26 mouse cellular contexts compared by ENCODE assay signal in genomic region chr4:70353656-70354055, GRCm38 (mm10). TPM values are rescaled to one million over a fixed set of nuclear protein-coding genes. Genes with fewer than 3 reads are reported as not detected.
DNase-seq lines count a peak whose midpoint lies in the region; ATAC-seq and TF ChIP-seq lines count a peak whose summit lies in the region.
"Had no signal": no experiment of that assay in that cellular context is flagged by ENCODE, and none has a peak within 500 bp of the region (broad histone marks: within the 10 kb centered on the region; RNA-seq: fewer than 3 reads in every experiment).

No protein-coding gene starts in this region.

- no peaks in the 10 kb centered on the region for H3K27me3 ChIP-seq in forebrain, embryonic 11.5 days (ENCODE audit: control insufficient read depth, insufficient read depth, low read length)
- H3K27me3 ChIP-seq in forebrain, embryonic 10.5 days (ENCODE audit: poor library complexity, severe bottlenecking): no peaks in the 10 kb centered on the region
- no peaks in the 10 kb centered on the region for H3K27me3 ChIP-seq in kidney, embryonic 14.5 days (ENCODE audit: control insufficient read depth, insufficient read depth, low read length)
- H3K27me3 ChIP-seq in lung, postnatal 0 days (replicated peaks; ENCODE audit: insufficient read depth, low read length): no peaks in the 10 kb centered on the region
- H3K27me3 ChIP-seq: embryonic facial prominence, embryonic 12.5 days; heart, embryonic 15.5 days; hindbrain, embryonic 12.5 days; limb, embryonic 12.5 days; liver, embryonic 15.5 days; lung, embryonic 15.5 days; midbrain, embryonic 13.5 days; neural tube, embryonic 13.5 days; Patski; stomach, embryonic 15.5 days had no signal

- no peaks in the 10 kb centered on the region; the same call in 1 of the 2 replicates for H3K36me3 ChIP-seq in forebrain, embryonic 11.5 days (ENCODE audit: control insufficient read depth, insufficient read depth, low read length)
- peaks cover 94% of the 10 kb centered on the region for H3K36me3 ChIP-seq in forebrain, embryonic 10.5 days (replicated peaks)
- peaks cover 34% of the 10 kb centered on the region; the same call in 1 of the 2 replicates for H3K36me3 ChIP-seq in kidney, embryonic 14.5 days (ENCODE audit: control insufficient read depth, insufficient read depth, low read length)
- no peaks in the 10 kb centered on the region for H3K36me3 ChIP-seq in lung, postnatal 0 days (ENCODE audit: insufficient read depth, low read length)

- no peak for TF ChIP-seq CTCF in lung, postnatal 0 days (IDR thresholded peaks at IDR 0.05)

- H3K4me2 ChIP-seq in forebrain, embryonic 11.5 days (ENCODE audit: low read depth, low read length, severe bottlenecking): no peak overlapping the region
- H3K4me2 ChIP-seq in kidney, embryonic 14.5 days (replicated peaks; ENCODE audit: low read depth, low read length): no peak overlapping the region
- H3K4me2 ChIP-seq in lung, postnatal 0 days (replicated peaks; ENCODE audit: low read depth, low read length): no peak overlapping the region
- H3K4me2 ChIP-seq: embryonic facial prominence, embryonic 12.5 days; heart, embryonic 15.5 days; hindbrain, embryonic 12.5 days; limb, embryonic 12.5 days; liver, embryonic 15.5 days; lung, embryonic 15.5 days; midbrain, embryonic 13.5 days; neural tube, embryonic 13.5 days; stomach, embryonic 15.5 days had no signal

- H3K9ac ChIP-seq in forebrain, embryonic 11.5 days (ENCODE audit: low read length): no peak overlapping the region
- H3K9ac ChIP-seq in kidney, embryonic 14.5 days (ENCODE audit: low read depth, low read length): no peak overlapping the region
- no peak overlapping the region for H3K9ac ChIP-seq in lung, postnatal 0 days (replicated peaks; ENCODE audit: low read depth)
- H3K9ac ChIP-seq: embryonic facial prominence, embryonic 12.5 days; heart, embryonic 15.5 days; hindbrain, embryonic 12.5 days; limb, embryonic 12.5 days; liver, embryonic 15.5 days; lung, embryonic 15.5 days; midbrain, embryonic 13.5 days; neural tube, embryonic 13.5 days; stomach, embryonic 15.5 days had no signal

- H3K9me3 ChIP-seq in forebrain, embryonic 11.5 days (ENCODE audit: control insufficient read depth, low read length): no peaks in the 10 kb centered on the region
- H3K9me3 ChIP-seq in forebrain, embryonic 10.5 days: no peaks in the 10 kb centered on the region
- H3K9me3 ChIP-seq in kidney, embryonic 14.5 days (ENCODE audit: control insufficient read depth, low read length): no peaks in the 10 kb centered on the region
- H3K9me3 ChIP-seq in lung, postnatal 0 days (ENCODE audit: low read length): no peaks in the 10 kb centered on the region
- H3K9me3 ChIP-seq: embryonic facial prominence, embryonic 12.5 days; heart, embryonic 15.5 days; hindbrain, embryonic 12.5 days; limb, embryonic 12.5 days; liver, embryonic 15.5 days; lung, embryonic 15.5 days; midbrain, embryonic 13.5 days; neural tube, embryonic 13.5 days; stomach, embryonic 15.5 days had no signal

- no peak overlapping the region for H3K4me3 ChIP-seq in forebrain, embryonic 11.5 days (ENCODE audit: low read depth, low read length)
- H3K4me3 ChIP-seq in forebrain, embryonic 10.5 days: no peak overlapping the region
- no peak overlapping the region for H3K4me3 ChIP-seq in kidney, embryonic 14.5 days (ENCODE audit: low read length)
- H3K4me3 ChIP-seq in lung, postnatal 0 days (ENCODE audit: low read depth, low read length): no peak overlapping the region
- H3K4me3 ChIP-seq: embryonic facial prominence, embryonic 12.5 days; heart, embryonic 15.5 days; hindbrain, embryonic 12.5 days; limb, embryonic 12.5 days; liver, embryonic 15.5 days; lung, embryonic 15.5 days; midbrain, embryonic 13.5 days; neural tube, embryonic 13.5 days; stomach, embryonic 15.5 days had no signal

- intact Hi-C loops in left cerebral cortex, postnatal 14 days (cut with DNase I): no loop called here

- peak; percentile 31 for DNase-seq in forebrain, embryonic 11.5 days (ENCODE audit: low spot score)
- no peak for DNase-seq in forebrain, embryonic 10.5 days (ENCODE audit: extremely low spot score, low spot score)
- no peak for DNase-seq in kidney, adult 11 months
- DNase-seq in lung, postnatal 0 days (ENCODE audit: low spot score): no peak
- DNase-seq in lung, adult 18-20 months: no peak
- no peak for DNase-seq in left cerebral cortex, postnatal 14 days (ENCODE audit: low spot score in 2 of 2)
- DNase-seq: adrenal gland, postnatal 10 days; cerebellum, adult 11 months; cerebellum, adult 9-10 months; cerebellum, postnatal 36 days; embryo, embryonic 11 days; gastrocnemius, postnatal 10 days; right cerebral cortex, postnatal 25 days had no signal

- TF ChIP-seq EP300 in lung, postnatal 0 days (IDR thresholded peaks at IDR 0.05): no peak

- ATAC-seq in forebrain, embryonic 11.5 days (replicated peaks; ENCODE audit: low FRiP score): no peak
- peak; percentile 90 for ATAC-seq in kidney, embryonic 14.5 days (ENCODE audit: low FRiP score, low TSS enrichment)
- ATAC-seq in lung, postnatal 0 days: peak; percentile 35; the same call in 1 of the 2 replicates
- ATAC-seq: intestine, embryonic 16.5 days; midbrain, embryonic 13.5 days; Patski had no signal

- whole genome bisulfite sequencing in forebrain, embryonic 11.5 days: 86% methylated on average over 3 of the region's 3 CpGs
- 88% methylated on average over 3 of the region's 3 CpGs for WGBS in forebrain, embryonic 10.5 days
- 39% methylated on average over 3 of the region's 3 CpGs for WGBS in kidney, embryonic 14.5 days
- WGBS in lung, postnatal 0 days: 70% methylated on average over 3 of the region's 3 CpGs

- no peaks in the 10 kb centered on the region for H3K4me1 ChIP-seq in forebrain, embryonic 11.5 days (replicated peaks; ENCODE audit: control insufficient read depth, insufficient read depth, low read length)
- no peaks in the 10 kb centered on the region for H3K4me1 ChIP-seq in forebrain, embryonic 10.5 days
- H3K4me1 ChIP-seq in kidney, embryonic 14.5 days (ENCODE audit: control insufficient read depth, insufficient read depth, low read length): no peaks in the 10 kb centered on the region
- no peaks in the 10 kb centered on the region for H3K4me1 ChIP-seq in lung, postnatal 0 days (ENCODE audit: insufficient read depth, low read depth, low read length)
- H3K4me1 ChIP-seq: embryonic facial prominence, embryonic 12.5 days; heart, embryonic 15.5 days; hindbrain, embryonic 12.5 days; limb, embryonic 12.5 days; liver, embryonic 15.5 days; lung, embryonic 15.5 days; neural tube, embryonic 13.5 days; stomach, embryonic 15.5 days had no signal

- H3K27ac ChIP-seq in forebrain, embryonic 11.5 days (ENCODE audit: low read depth, low read length): no peak overlapping the region
- H3K27ac ChIP-seq in forebrain, embryonic 10.5 days: no peak overlapping the region
- no peak overlapping the region for H3K27ac ChIP-seq in kidney, embryonic 14.5 days (ENCODE audit: low read depth, low read length)
- H3K27ac ChIP-seq in lung, postnatal 0 days (ENCODE audit: low read length): no peak overlapping the region
- H3K27ac ChIP-seq: embryonic facial prominence, embryonic 12.5 days; heart, embryonic 15.5 days; hindbrain, embryonic 12.5 days; limb, embryonic 12.5 days; liver, embryonic 15.5 days; lung, embryonic 15.5 days; macrophage; midbrain, embryonic 13.5 days; neural tube, embryonic 13.5 days; stomach, embryonic 15.5 days had no signal

RNA-seq across cellular contexts. Expression of gene Cdk5rap2, which starts 56.6 kb away (rescaled TPM):
- polyA plus RNA-seq in forebrain, embryonic 11.5 days (2014; fragmentation: Nextera tagmentation; extraction: Ambion mirVana): 25.6 and 26.1 TPM in 2 replicates
- polyA plus RNA-seq in forebrain, embryonic 10.5 days (2016; fragmentation: Nextera tagmentation; extraction: Ambion mirVana): 25.1 and 25.6 TPM in 2 replicates
- polyA plus RNA-seq in kidney, embryonic 14.5 days (2014; fragmentation: Nextera tagmentation; extraction: Ambion mirVana): 16.4 and 22.2 TPM in 2 replicates
- 3.4 and 3.8 TPM in 2 replicates for polyA plus RNA-seq in lung, postnatal 0 days (2015; fragmentation: Nextera tagmentation; extraction: Ambion mirVana)
- 1 to 10 TPM; 7.1 to 8.9 TPM for total RNA-seq in left cerebral cortex, postnatal 14 days (2021)
